Mouse (Mus musculus) thymus, postnatal 4 days (tissue): ENCODE measurements around the gene Ppef2.

ENCODE experiments used
- DNase-seq: peaks from one replicate; pipeline ENCODE4 v3.0.0; 2021

The Ppef2 gene

DNA sequence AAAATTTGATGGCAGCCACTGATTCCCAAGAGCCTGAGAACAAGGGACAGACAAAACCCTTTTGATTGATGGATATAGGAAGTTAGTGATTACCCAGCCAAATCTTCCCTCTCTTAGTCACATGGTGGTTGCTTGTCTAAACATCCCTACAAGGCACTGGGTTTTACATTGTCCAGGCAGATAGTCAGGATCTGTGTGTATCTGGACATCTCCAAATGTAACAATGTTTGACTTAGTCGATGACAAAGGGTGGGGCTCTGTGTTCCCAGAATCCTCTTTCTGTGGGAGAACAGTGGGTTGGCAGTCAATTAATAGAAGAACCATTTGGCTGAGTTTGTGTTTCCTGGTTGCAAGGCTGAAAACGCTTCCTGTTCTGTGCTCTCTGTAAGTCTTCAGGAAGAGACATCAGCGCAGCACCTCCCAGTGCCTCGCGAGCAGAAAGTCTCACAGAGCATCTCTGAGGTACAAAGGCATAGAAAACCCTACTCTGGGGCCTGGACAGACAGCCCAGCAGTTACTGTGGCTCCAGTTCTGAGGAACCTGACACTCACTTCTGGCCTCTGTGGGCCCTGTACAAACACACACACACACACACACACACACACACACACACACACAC is 21.0 kb downstream of the Ppef2 start:
- DNase-seq = peak; percentile 16

DNA sequence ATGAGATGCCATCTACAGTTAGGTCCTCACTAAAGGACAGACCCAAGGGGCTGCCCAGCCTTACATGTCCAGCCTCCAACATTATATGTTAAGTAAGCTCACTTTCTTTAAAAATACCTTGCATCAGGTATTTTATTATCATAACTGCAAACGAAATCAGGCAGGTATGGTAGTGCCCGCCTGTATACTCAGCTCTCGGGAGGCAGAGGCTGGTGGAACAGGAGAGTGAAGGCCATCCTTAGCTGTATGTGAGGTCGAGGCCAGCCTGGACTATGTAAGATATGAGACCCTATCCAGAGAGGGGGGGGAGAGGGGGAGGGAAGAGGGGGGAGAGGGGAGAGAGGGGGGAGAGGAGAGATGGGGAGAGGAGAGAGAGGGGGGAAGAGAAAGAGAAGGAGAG is 22.7 kb downstream of the Ppef2 start:
- no peak for DNase-seq

DNA sequence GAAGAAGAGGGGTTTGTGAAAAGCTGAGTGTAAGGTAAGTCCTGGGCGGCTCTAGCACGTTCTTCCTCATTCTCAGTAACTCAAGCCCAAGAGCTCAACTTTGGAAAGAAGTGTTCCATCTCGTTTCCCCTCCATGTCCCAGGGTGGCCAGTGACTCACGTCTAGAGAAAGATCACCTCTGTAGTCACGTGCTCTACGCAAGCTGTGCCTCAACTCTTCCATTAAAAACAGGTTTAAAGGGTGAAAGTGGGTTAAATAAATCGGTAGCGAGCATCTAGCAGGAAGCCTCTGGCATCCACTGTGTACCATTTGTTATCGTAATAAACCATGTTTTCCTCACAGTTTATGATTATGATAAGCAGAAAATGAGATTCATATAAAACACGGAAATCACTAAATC is 24.2 kb downstream of the Ppef2 start:
- DNase-seq = no peak

DNA sequence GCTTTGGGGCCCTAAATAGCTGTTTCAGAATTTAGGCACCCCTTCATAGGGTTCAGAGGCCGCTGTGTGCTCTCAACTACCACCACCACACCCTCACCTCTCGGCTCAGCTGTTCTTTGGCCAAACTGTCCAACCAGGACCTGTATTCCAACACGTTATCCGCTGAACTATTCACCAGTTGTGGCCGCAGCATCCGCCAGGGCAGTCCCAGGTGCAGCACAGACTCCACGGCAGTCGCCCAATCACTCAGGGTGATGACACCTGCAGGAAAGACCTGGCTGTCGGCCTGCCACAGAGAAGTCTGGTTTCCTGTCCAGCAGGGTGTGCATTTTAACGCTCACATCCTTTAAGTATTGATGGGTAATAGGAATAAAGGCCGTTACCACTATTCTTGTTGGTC is 25.8 kb downstream of the Ppef2 start:
- DNase-seq = no peak

DNA sequence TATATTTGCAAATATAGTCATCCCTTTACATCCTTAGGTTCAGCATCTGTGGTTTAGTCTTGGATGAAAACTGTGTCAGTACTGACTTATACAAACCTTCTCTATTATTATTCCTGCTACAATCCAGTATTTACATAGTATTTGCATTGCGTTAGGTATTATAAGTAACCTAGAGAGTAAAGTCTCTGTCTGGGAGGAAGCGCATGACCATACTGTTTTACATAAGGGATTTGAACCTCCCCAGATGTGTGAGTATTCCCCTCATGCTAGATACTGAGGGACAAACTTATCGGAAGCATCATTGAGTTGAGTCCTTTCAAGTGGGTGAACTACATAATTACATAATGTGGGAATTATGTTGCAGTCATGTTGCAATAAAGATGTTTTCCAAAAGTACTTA is 26.6 kb downstream of the Ppef2 start:
- no peak for DNase-seq

DNA sequence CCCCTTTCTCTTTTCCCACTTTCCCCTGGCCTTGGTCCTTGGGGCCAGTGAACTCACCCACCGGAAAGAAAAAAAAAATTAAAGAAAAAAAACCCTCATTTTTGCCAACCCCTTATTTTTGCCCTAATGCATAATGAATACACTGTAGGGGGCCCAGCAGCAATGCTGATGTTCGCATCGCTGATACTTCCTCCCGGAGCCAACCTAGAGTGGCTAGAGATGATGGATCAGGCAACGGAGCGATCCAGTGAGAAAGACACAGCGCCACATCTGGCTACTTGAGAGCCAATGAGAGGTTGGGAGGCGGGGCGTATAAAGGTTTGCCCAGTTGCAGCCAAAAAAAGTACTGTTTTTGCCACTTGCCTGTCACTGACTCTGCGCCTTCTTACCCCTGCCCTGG is 27.3 kb downstream of the Ppef2 start:
- no peak for DNase-seq

DNA sequence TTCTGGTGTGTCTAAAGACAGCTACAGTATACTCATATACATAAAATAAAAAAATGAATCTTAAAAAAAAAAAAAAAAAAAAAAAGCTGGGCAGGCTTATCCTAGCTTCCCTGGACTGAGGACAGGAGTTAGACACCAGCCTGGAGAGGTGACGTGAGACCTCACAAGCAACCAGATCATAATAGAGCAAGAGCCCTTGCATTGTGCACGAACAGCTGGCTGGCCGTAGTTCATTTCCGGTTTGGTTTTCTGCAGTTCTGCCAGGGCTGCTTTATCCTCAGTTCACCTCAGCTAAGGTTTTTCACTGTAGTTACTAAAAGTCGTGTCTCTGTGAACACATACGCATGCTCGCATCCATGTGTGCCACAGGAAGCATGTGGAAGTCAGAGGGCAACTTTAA is 28.3 kb downstream of the Ppef2 start:
- no peak for DNase-seq

DNA sequence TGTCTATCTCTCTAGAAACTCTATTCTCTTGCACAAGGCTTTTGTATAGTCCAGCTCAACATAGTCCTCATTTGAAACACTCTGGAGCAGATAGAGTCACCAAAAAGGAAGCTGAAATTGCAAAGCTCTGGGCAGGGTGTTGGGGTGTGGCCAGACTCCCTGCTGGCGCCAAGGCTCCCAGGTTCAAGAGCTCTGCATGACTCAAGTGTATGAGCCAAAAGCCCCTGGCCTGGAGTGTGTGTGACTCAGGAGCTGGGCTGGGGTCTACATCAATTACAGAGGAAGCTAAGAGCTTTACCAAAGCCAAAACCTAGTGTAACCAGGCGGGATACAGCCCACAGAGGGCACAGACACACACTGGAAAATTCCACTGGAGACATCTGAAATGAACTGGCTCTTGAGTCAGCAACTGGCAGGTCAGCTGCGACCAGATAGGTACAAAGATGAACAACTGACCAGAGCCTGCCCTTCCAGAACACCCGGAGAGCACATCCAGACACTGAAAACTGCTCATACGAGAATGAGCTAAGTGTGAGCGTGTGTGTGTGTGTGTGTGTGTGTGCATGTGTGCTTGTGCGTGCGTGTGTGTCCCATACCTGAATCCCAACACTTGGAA is 35.7 kb downstream of the Ppef2 start:
- no peak for DNase-seq

DNA sequence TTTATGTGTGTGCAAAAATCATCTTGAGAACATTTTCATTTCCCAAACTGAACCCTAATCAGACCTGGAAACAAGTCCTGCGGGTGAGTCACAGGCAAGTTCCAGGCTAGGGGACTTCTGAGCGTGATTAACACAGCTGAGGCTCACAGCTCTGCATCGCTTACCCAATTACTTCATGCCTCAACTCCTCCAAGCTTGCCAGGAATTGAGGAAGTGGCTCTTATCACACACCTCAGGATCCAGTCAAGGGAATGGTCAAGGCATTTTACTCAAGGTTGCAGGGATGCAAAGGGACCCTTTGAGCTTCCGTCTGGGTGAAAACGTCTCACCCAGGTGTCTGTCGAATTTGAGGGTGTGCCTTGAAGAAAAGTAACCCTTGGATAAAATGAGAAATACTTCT is 36.3 kb downstream of the Ppef2 start:
- no peak for DNase-seq

DNA sequence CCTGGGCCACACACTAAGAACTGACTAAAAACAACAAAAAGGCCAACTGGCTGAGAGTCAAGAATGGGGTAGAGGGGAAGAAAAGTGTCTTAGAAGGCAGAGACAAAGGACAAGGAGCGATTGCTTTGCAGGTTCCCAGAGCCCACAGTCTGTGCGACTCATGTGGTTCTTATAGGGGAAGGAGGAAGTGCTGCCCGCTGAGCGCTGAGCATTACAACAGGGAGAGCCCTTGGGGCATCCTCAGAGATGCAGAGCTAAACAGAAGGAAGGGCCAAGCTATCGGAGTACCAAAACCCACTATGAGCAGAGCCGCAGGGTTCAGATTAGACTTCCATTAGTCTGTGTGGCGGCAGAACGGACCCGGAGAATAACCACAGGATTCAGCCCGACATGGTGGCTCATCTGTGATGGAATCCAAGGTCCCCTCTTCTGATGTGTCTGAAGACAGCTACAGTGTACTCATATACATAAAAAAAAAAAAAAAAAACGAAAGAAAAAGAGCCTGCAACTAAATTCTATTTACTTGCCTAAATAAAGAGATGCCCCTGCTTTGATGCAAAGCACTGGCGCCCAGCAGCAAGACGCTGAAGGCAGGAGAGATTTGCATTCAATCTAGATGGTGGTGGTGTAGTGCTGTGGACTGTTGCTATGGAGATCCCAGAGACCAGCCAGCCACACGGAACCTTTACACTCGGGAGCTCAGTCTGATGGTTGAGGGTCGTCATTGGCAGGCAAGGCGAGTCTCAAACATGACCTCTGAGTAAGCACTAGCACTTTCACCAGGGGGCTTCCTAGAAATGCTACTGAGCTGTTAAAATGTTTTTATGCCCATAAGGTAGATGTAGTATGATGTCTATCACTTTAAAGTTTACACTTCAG is 36.9 kb downstream of the Ppef2 start:
- no peak for DNase-seq

DNA sequence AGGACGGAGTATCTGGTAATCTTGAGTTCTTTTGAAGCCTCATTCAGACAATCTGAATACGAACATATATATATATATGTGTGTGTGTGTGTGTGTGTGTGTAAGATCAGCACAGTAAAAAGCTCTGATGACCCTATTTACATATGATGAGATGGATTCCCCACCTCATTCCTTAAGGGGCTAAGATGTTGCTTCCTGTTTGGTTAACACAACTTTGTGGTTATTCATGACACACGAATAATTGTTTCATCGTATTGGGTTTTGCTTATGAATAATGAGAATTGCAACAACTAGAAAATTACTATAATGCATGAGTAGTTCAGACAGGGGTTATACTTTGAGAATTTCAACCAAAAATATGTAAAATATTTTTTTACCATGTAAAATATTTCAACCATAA is 40.8 kb downstream of the Ppef2 start, which contains the start of gene U90926:
Gene U90926 (minus strand): TSS at position 101 of the 400 bp plus-strand sequence.
- no peak for DNase-seq

DNA sequence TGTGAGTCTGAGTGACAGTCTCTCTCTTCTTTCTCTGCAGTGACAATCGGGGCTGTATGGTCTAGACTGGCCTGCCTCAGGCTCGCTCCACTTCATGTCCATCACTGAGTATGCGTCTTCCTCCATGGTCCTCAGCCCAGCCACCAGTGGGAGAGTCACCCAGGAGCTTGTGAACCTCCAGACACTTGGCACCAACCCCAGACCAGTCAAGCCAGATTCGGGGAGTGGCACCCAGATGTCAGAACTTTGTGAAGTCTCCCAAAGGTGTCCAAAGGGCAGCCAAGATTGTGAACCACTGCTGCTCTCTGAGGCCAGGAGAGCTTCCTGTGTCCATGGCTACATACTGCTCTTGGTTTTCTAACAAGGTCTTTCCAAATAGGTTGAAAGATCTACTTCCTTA is 43.8 kb downstream of the Ppef2 start:
- DNase-seq = no peak

DNA sequence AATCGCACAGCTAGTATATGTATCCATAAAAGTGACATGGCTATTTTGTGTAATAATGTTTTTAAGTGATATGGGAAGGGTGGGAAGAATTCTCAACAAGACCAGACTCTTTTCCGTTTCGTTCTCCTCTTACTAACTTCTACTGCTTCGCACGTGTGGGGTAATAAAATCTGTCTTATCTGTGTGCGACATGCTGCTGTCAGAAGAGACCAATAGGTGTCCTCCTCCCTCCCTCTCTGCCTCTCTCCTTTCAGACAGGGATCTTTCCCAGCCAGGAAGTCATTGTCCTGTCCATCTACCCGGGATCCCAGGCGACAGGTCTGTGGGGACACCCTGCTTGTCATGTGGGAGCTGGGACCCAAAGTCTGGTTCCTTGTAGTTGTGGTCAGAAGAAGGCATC is 45.9 kb downstream of the Ppef2 start:
- no peak for DNase-seq

DNA sequence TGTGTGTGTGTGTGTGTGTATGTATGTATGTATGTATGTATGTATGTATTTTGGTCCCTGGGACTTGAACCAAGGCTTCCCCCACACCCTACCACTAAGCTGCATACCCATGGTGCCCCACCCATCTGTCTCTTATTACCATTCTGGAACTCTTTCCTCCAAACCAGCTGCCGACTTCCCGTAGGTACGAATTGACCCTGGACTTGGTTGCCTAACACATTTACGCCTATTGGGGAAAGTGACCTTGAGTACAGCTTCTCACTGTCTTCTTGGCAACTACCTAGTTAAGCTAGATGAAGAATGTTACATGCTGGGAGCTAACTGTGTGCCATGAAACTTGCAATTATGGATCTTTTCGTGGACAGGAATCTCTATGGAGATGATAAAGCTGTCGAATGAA is 50.0 kb downstream of the Ppef2 start:
- no peak for DNase-seq

DNA sequence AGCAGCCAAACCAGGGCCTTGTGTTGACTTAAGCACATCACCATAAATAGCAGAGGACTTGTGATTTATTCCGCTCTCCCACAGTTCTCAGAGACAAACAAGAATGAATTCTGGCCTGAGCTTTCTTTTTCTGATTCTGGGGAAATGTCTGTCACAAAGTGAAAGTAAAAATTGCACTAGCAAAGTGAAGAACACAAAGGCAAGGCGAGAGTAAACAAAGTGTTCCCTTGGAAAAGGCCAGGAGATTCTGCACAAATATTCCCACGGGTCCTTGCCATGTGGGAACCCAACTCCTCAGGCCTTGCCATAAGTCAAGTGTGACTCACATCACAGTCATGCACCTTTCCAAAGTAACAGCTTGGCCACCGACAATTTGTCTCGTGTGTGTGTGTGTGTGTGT is 50.4 kb downstream of the Ppef2 start:
- DNase-seq = no peak

DNA sequence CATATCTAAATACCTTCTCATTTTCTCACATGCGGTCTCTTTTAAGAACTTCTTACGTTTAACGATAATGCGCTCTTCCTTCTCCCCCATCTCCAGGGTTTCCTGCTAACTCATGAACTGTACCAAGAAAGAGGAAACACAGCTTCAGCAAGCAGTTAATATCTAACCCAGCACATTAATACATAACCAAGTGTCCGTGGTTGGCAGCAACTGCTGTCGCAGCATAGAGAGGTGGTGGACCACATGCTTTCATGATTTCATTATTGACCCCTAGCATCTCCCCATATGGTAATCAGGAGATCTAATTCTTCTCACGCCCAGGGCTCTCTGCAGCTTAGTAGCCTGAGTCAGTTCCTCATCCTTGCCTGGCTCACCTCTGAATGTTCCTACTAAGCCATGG is 50.9 kb downstream of the Ppef2 start:
- no peak for DNase-seq

DNA sequence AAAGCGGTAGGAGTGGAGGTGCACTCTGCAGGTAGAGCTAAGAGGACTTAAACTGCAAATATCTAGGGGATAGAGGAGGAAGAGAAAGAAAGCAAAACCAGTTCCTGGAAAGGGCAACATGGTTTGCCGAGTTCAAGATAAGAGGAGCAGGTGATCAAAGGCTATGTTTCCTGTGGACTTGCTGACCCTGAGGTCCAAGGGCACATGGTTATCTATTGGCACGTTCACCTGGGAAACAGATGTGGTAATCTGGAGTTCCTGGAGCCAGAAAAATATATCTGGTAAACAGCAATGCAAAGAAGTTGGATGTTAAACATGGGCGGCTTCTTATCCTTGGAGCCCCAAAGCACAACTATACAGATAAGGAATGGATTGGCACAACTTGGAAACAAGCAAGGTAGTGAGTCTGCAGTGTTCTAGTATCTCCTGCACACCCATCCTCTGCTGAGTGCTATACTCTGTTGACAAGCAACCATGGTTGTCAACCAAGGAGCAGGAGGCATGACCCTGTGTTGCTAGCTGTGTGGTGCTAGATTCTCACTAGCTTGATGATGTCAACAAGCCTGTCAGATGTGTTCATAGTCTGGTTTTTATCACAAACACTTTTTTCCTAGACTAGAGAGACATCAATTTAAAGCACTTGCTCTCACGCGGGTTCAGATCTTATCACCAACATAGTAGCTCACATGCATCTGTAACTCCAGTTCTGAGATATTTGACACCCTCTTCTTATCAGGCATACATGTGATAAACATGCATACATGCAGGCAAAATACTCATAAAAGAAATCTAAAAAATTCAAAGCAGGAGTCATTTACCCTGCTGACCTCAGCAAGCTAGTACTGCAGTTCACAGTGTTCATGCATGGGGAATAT is 51.7 kb downstream of the Ppef2 start:
- DNase-seq = no peak

DNA sequence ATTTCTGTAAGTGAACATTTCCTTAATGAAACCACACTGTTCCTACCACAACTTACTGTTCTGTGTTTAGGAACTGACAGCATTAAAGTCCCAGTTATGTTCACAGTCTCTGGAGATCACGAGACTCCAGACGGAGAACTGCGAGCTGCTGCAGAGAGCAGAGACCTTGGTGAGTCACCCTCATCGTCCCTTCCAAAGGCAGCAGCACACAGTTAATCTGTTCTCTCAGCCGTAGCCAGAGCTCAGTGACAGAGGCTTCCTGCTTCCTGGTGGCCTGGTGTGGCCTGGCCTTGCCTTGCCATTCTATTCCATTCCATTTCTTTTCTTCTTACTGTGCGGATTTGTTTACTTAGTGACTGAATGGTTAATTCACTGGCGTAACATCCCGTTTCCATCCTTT is 57.8 kb downstream of the Ppef2 start:
- DNase-seq = no peak

DNA sequence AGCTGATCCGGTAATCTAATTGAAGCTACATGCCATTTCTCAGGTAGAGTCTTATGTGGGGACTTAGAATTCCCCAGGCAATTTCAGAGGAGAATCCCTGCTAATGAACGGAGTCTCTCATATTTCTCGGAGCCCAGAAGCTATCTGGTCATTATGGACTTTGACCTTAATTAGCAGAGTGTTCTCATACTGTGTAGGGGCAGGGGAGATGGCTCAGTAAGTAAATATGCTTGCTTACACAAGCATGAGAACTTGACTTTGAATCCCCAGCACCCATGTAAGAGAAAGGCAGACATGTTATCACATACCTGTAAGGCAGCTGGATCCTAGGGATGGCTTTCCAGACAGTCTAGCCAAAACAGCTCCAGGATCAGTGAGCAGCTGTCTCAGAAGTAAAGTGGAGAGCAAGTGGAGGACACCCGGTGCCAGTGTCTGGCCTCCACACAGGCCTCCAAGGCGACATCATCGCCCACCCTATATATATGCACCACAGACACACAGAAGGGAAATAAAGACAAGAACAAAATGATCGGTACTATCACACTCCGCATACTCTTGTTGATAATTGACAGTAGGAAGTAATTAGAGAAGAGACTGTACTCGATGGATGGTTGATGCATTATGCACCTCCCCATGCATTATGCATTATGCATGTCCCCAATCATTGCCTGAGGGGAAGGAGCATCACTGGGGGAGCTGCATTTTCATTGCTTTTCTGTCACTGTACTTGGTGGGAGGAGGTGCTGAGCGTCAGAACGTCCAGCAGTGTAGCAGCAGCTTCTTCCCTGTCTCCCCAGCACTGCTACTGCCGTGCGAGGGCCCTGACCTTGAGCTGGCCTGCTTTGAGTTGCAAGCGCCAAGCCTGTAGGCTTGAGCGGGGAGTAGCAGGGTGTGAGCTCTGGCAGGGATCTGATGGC is 58.9 kb downstream of the Ppef2 start:
- DNase-seq = no peak

DNA sequence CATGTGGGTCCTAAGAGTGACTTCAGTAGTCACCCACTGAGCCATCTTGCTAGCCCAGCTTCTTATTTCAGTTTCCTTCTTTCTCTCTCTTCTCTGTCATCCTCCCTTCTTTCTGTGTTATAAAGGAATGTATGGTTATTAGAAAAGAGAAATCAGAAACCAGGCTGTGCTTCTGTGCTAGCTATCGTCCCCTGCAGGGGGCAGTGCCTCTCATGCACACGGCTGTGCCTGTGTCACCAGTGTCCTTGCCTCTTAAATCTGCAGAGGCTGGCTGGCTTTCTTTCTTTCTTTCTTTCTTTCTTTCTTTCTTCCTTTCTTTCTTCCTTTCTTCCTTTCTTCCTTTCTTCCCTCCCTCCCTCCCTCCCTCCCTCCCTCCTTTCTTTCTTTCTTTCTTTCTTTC is 60.4 kb downstream of the Ppef2 start:
- peak; percentile 74 for DNase-seq

DNA sequence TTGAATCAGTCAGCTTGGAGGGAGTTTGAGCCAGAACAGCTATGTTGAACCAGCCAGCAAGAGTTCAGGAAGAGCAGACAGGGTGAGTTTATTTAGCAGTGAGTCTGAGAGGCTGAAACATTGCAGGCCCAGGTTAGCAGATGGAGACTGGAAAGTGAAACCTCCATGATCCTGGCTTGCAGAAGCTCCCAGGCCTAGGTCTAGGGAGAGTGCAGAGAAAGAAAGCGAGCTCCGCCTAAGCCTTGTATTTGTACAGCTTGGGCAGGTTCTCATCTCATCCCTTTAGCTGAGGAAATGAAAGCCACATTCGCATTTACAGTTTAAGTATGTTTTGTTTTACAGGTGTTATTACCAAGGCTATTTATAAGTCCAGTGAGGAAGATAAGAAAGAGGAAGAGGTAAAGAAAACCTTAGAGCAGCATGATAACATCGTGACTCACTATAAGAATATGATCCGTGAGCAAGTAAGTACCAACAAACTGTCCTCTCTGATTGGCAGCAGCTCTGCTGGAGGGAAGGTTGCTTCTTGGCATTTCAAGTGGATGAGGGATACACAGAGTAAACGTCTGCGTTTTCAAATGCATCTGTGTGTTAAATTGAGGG is 67.1 kb downstream of the Ppef2 start:
- no peak for DNase-seq
